Mouse (Mus musculus): ENCODE measurements around the gene Ncor1. TPM values are rescaled to one million over a fixed set of nuclear protein-coding genes. Genes with fewer than 3 reads are reported as not detected.

Gene Ncor1
- polyA plus RNA-seq, 1 experiment from 2014 or later = 63.3 TPM

GRCm38 (mm10) chr11:62457891-62458270 is 460 bp downstream of the Ncor1 start:
- Histone ChIP-seq H3K36me3 (replicated peaks) (0 out of 2 replicates have a peak, but pooled peaks cover 4% of the 10 kb centered on the region), H3K4me3 (replicated peaks) (peak overlapping the region; percentile 96), H3K4me1 (replicated peaks) (peaks cover 26% of the 10 kb centered on the region), H3K4me2 (peak overlapping the region; percentile 96), H3K27ac (replicated peaks) (peak overlapping the region; percentile 97), H3K27me3 (no peaks in the 10 kb centered on the region), H3K9ac (peak overlapping the region; percentile 99), H3K9me3 (replicated peaks) (no peaks in the 10 kb centered on the region)
- ATAC-seq (ENCODE audit: insufficient read depth) = no peak
- under 1% methylated on average over 18 of the region's 18 CpGs for WGBS (ENCODE audit: insufficient replicate concordance)

GRCm38 (mm10) chr11:62457241-62457890 is 975 bp downstream of the Ncor1 start:
- Histone ChIP-seq H3K4me3 (replicated peaks) (peak overlapping the region; percentile 96), H3K4me1 (replicated peaks) (peaks cover 22% of the 10 kb centered on the region), H3K9ac (peak overlapping the region; percentile 99), H3K36me3 (replicated peaks) (0 out of 2 replicates have a peak, but pooled peaks cover 4% of the 10 kb centered on the region), H3K9me3 (replicated peaks) (no peaks in the 10 kb centered on the region), H3K27me3 (no peaks in the 10 kb centered on the region), H3K4me2 (peak overlapping the region; percentile 96), H3K27ac (replicated peaks) (peak overlapping the region; percentile 97)
- peak; percentile 93 for ATAC-seq (ENCODE audit: insufficient read depth)
- WGBS (ENCODE audit: insufficient replicate concordance) = under 1% methylated on average over 73 of the region's 73 CpGs

GRCm38 (mm10) chr11:62456483-62457172 is 1.7 kb downstream of the Ncor1 start:
- Histone ChIP-seq H3K9me3 (replicated peaks) (no peaks in the 10 kb centered on the region), H3K4me1 (replicated peaks) (peaks cover 22% of the 10 kb centered on the region), H3K27ac (replicated peaks) (peak overlapping the region; percentile 97), H3K4me2 (peak overlapping the region; percentile 96), H3K4me3 (replicated peaks) (peak overlapping the region; percentile 96), H3K36me3 (replicated peaks) (0 out of 2 replicates have a peak, but pooled peaks cover 4% of the 10 kb centered on the region), H3K27me3 (no peaks in the 10 kb centered on the region), H3K9ac (peak overlapping the region; percentile 99)
- under 1% methylated on average over 42 of the region's 42 CpGs for WGBS (ENCODE audit: insufficient replicate concordance)
- peak; percentile 21 for ATAC-seq (ENCODE audit: insufficient read depth)

- 6% methylated on average over 3 of the region's 3 CpGs for WGBS (ENCODE audit: insufficient replicate concordance)
- peak overlapping the region; percentile 99 for H3K9ac ChIP-seq
- peak overlapping the region; percentile 96 for H3K4me3 ChIP-seq (replicated peaks)
- H3K27ac ChIP-seq (replicated peaks) = peak overlapping the region; percentile 97
- H3K4me2 ChIP-seq = peak overlapping the region; percentile 96
- peaks cover 22% of the 10 kb centered on the region for H3K4me1 ChIP-seq (replicated peaks)
- ATAC-seq (ENCODE audit: insufficient read depth) = no peak
- H3K9me3 ChIP-seq (replicated peaks) = no peaks in the 10 kb centered on the region
- H3K36me3 ChIP-seq (replicated peaks) = peaks cover 4% of the 10 kb centered on the region
- H3K27me3 ChIP-seq = no peaks in the 10 kb centered on the region
Measured at GRCm38 (mm10) chr11:62456021-62456482, 2.3 kb downstream of the Ncor1 start.

GRCm38 (mm10) chr11:62455193-62455592 is 3.1 kb downstream of the Ncor1 start:
- H3K4me2 ChIP-seq = peak overlapping the region; percentile 96; the same call in 1 of the 2 replicates

GRCm38 (mm10) chr11:62448971-62449370 is 9.4 kb downstream of the Ncor1 start:
- no peak for ATAC-seq (ENCODE audit: insufficient read depth)
- no peak overlapping the region for H3K9ac ChIP-seq

More at GRCm38 (mm10) chr11:62455193-62455592, 3.1 kb downstream of the Ncor1 start:
- Histone ChIP-seq H3K36me3 (replicated peaks) (peaks cover 8% of the 10 kb centered on the region), H3K9me3 (replicated peaks) (no peaks in the 10 kb centered on the region), H3K27me3 (no peaks in the 10 kb centered on the region), H3K9ac (no peak overlapping the region), H3K4me3 (replicated peaks) (no peak overlapping the region; the same call in 1 of the 2 replicates), H3K4me1 (replicated peaks) (peaks cover 26% of the 10 kb centered on the region), H3K27ac (replicated peaks) (0 out of 2 replicates have a peak overlapping the region, but pooled peaks have one; percentile 45)
- WGBS (ENCODE audit: insufficient replicate concordance) = 13% methylated on average over 1 of the region's 1 CpGs
- no peak for ATAC-seq (ENCODE audit: insufficient read depth)

GRCm38 (mm10) chr11:62445799-62446198 is 12.5 kb downstream of the Ncor1 start:
- Histone ChIP-seq H3K27me3 (no peaks in the 10 kb centered on the region), H3K4me3 (replicated peaks) (no peak overlapping the region), H3K36me3 (replicated peaks) (peaks cover 21% of the 10 kb centered on the region), H3K9me3 (replicated peaks) (no peaks in the 10 kb centered on the region), H3K27ac (replicated peaks) (no peak overlapping the region), H3K9ac (no peak overlapping the region), H3K4me1 (replicated peaks) (peaks cover 6% of the 10 kb centered on the region; the same call in 1 of the 2 replicates), H3K4me2 (no peak overlapping the region)
- WGBS (ENCODE audit: insufficient replicate concordance) = 81% methylated on average over 3 of the region's 3 CpGs
- ATAC-seq (ENCODE audit: insufficient read depth) = no peak

More at GRCm38 (mm10) chr11:62448971-62449370, 9.4 kb downstream of the Ncor1 start:
- Histone ChIP-seq H3K4me3 (replicated peaks) (no peak overlapping the region), H3K9me3 (replicated peaks) (no peaks in the 10 kb centered on the region), H3K36me3 (replicated peaks) (peaks cover 26% of the 10 kb centered on the region), H3K27me3 (no peaks in the 10 kb centered on the region), H3K4me2 (no peak overlapping the region), H3K27ac (replicated peaks) (no peak overlapping the region), H3K4me1 (replicated peaks) (peaks cover 8% of the 10 kb centered on the region; the same call in 1 of the 2 replicates)
- WGBS (ENCODE audit: insufficient replicate concordance) = 75% methylated on average over 6 of the region's 6 CpGs

GRCm38 (mm10) chr11:62440670-62441315 is 17.5 kb downstream of the Ncor1 start:
- WGBS (ENCODE audit: insufficient replicate concordance) = 89% methylated on average over 9 of the region's 9 CpGs
- Histone ChIP-seq H3K4me3 (replicated peaks) (no peak overlapping the region), H3K27me3 (no peaks in the 10 kb centered on the region), H3K9ac (no peak overlapping the region), H3K4me1 (replicated peaks) (no peaks in the 10 kb centered on the region; the same call in 1 of the 2 replicates), H3K27ac (replicated peaks) (no peak overlapping the region), H3K4me2 (no peak overlapping the region), H3K36me3 (replicated peaks) (peaks cover 28% of the 10 kb centered on the region), H3K9me3 (replicated peaks) (no peaks in the 10 kb centered on the region)
- no peak for ATAC-seq (ENCODE audit: insufficient read depth)

- no peak overlapping the region for H3K4me3 ChIP-seq (replicated peaks)
- H3K9me3 ChIP-seq (replicated peaks) = no peaks in the 10 kb centered on the region
- no peak overlapping the region for H3K27ac ChIP-seq (replicated peaks)
- H3K9ac ChIP-seq = no peak overlapping the region
- H3K4me2 ChIP-seq = no peak overlapping the region
- 80% methylated on average over 2 of the region's 2 CpGs for WGBS (ENCODE audit: insufficient replicate concordance)
- H3K27me3 ChIP-seq = no peaks in the 10 kb centered on the region
- ATAC-seq (ENCODE audit: insufficient read depth) = no peak
- H3K36me3 ChIP-seq (replicated peaks) = peaks cover 51% of the 10 kb centered on the region
- no peaks in the 10 kb centered on the region; the same call in 1 of the 2 replicates for H3K4me1 ChIP-seq (replicated peaks)
Measured at GRCm38 (mm10) chr11:62432211-62432610, 26.1 kb downstream of the Ncor1 start.

- WGBS (ENCODE audit: insufficient replicate concordance) = 77% methylated on average over 2 of the region's 3 CpGs
- Histone ChIP-seq H3K4me2 (no peak overlapping the region), H3K27me3 (no peaks in the 10 kb centered on the region), H3K4me3 (replicated peaks) (no peak overlapping the region), H3K4me1 (replicated peaks) (no peaks in the 10 kb centered on the region), H3K9me3 (replicated peaks) (no peaks in the 10 kb centered on the region), H3K27ac (replicated peaks) (no peak overlapping the region), H3K36me3 (replicated peaks) (peaks cover 44% of the 10 kb centered on the region), H3K9ac (no peak overlapping the region)
- no peak for ATAC-seq (ENCODE audit: insufficient read depth)
Measured at GRCm38 (mm10) chr11:62427105-62427504, 31.2 kb downstream of the Ncor1 start.

- WGBS (ENCODE audit: insufficient replicate concordance) = 83% methylated on average over 5 of the region's 5 CpGs
- no peak for ATAC-seq (ENCODE audit: insufficient read depth)
- no peak overlapping the region for H3K4me2 ChIP-seq
Measured at GRCm38 (mm10) chr11:62426266-62426665, 32.1 kb downstream of the Ncor1 start.

More at GRCm38 (mm10) chr11:62426266-62426665, 32.1 kb downstream of the Ncor1 start:
- no peaks in the 10 kb centered on the region for H3K9me3 ChIP-seq (replicated peaks)
- no peak overlapping the region for H3K27ac ChIP-seq (replicated peaks)
- no peak overlapping the region for H3K4me3 ChIP-seq (replicated peaks)
- H3K9ac ChIP-seq = no peak overlapping the region
- H3K36me3 ChIP-seq (replicated peaks) = peaks cover 40% of the 10 kb centered on the region
- H3K4me1 ChIP-seq (replicated peaks) = no peaks in the 10 kb centered on the region
- no peaks in the 10 kb centered on the region for H3K27me3 ChIP-seq

Measured in liver, embryonic 15.5 days (tissue).